Mouse (Mus musculus) large intestine, adult 2 months (tissue): ENCODE measurements around the gene Ddx19b. TPM values are rescaled to one million over a fixed set of nuclear protein-coding genes. Genes with fewer than 3 reads are reported as not detected.
"Not testable (repeated sequence)": the region's sequence is repeated elsewhere in the genome, so short reads cannot be mapped to it uniquely, and the experiment has no call there.

Experiments used
- DNase-seq: peaks from one replicate; pipeline ENCODE4 v3.0.0-alpha.2; 2012; ENCODE audit warnings: low read depth, low spot score
- WGBS: fragments of 180-500 bp; shearing (Covaris S2); methylation state at CpG from one replicate; pipeline ENCODE4 v1.1.7; 2018; 5-methylcytosine and 5-hydroxymethylcytosine counted together
- polyA plus RNA-seq: library from polyadenylated mRNA; depleted of rRNA; stranded (reverse); fragments of >200 nt; gene quantifications from 2 replicates; pipeline ENCODE4 v1.2.3, GENCODE M21; 2012

The Ddx19b gene
- polyA plus RNA-seq, 1 experiment = 3.5 TPM

DNA sequence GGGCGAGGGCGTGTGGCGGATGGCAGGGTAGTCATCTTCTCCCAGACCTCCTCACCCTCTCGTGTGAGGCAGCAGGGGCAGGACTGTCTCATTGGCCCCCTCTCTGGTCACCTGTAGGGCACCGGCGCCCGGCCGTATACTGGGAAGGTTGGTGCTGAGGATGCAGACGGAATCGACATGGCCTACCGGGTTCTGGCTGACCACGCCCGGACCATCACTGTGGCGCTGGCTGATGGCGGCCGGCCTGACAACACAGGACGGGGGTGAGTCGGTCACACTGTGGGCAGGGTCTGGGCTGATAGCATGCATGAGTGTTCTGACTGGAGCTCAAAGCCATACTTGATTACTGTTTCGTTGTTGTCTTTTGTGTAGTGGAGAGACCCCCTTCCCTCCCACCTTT, 11.0 kb upstream of the Ddx19b start:
- 96% methylated on average over 19 of the region's 19 CpGs for WGBS
- no peak for DNase-seq

DNA sequence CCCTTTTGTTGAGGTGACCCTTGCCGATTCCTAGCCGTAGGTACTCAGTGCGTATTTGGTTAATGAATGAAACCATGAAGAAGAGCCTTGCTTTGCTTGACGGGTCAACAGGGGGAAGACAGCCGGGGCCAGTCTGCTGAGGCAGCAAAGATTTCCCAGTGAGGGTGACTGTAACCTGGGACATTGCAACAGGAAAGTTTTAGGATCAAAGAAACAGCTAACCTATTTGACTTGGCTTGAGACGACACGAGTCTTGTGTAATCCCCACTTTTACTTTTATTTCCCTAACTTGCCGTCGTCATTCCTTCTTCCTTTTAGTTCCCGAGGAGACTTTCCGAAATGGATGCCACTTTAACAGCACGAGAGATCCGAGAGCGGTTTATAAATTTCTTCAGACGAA, 5.0 kb upstream of the Ddx19b start:
- WGBS = 92% methylated on average over 15 of the region's 15 CpGs
- no peak for DNase-seq

DNA sequence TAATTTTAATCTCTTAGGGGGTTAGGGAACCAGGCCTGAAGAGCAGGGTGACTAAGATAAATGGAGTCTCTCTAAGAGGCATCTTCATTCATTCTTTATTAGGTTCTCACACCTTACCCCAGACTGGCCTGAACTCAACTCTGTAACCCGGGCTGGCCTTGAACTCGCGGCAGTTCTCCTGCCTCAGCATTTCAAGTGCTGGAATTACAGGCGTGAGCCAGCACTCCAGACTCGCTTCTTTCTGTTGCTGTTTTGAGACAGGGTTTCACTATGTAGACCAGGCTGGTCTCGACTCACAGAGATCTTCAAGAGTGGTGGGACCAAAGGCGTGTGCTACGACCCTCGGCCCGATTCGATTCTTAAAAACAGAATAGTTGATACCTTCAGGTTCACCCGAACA, 2.7 kb upstream of the Ddx19b start:
- DNase-seq = no peak

GRCm38 (mm10) chr8:111033482-111034215, 2.1 kb upstream of the Ddx19b start:
- WGBS = 7% methylated on average over 37 of the region's 37 CpGs

More for the DNA sequence above, 2.7 kb upstream of the Ddx19b start:
- 13% methylated on average over 12 of the region's 12 CpGs for WGBS

GRCm38 (mm10) chr8:111032916-111033315, 1.4 kb upstream of the Ddx19b start, which contains the start of gene Aars:
Gene Aars (plus strand): TSS chr8:111033144.
- DNase-seq = no peak
- 90% methylated on average over 7 of the region's 7 CpGs for WGBS

More at GRCm38 (mm10) chr8:111033482-111034215, 2.1 kb upstream of the Ddx19b start:
- peak; percentile 100 for DNase-seq

GRCm38 (mm10) chr8:111030045-111030444, 1.5 kb downstream of the Ddx19b start:
- WGBS = 70% methylated on average over 6 of the region's 6 CpGs
- no peak for DNase-seq

- WGBS = 37% methylated on average over 4 of the region's 4 CpGs
- DNase-seq = no peak
Measured at GRCm38 (mm10) chr8:111029589-111029988, 2.0 kb downstream of the Ddx19b start.

GRCm38 (mm10) chr8:111027391-111027937, 4.1 kb downstream of the Ddx19b start:
- DNase-seq = peak; percentile 75
- under 1% methylated on average over 31 of the region's 31 CpGs for WGBS

- WGBS = 81% methylated on average over 2 of the region's 2 CpGs
- DNase-seq = not testable (repeated sequence)
Measured at GRCm38 (mm10) chr8:111026609-111027008, 4.9 kb downstream of the Ddx19b start.

GRCm38 (mm10) chr8:111010230-111010991, 21.1 kb downstream of the Ddx19b start:
- DNase-seq = not testable (repeated sequence)
- 97% methylated on average over 9 of the region's 10 CpGs for WGBS

DNA sequence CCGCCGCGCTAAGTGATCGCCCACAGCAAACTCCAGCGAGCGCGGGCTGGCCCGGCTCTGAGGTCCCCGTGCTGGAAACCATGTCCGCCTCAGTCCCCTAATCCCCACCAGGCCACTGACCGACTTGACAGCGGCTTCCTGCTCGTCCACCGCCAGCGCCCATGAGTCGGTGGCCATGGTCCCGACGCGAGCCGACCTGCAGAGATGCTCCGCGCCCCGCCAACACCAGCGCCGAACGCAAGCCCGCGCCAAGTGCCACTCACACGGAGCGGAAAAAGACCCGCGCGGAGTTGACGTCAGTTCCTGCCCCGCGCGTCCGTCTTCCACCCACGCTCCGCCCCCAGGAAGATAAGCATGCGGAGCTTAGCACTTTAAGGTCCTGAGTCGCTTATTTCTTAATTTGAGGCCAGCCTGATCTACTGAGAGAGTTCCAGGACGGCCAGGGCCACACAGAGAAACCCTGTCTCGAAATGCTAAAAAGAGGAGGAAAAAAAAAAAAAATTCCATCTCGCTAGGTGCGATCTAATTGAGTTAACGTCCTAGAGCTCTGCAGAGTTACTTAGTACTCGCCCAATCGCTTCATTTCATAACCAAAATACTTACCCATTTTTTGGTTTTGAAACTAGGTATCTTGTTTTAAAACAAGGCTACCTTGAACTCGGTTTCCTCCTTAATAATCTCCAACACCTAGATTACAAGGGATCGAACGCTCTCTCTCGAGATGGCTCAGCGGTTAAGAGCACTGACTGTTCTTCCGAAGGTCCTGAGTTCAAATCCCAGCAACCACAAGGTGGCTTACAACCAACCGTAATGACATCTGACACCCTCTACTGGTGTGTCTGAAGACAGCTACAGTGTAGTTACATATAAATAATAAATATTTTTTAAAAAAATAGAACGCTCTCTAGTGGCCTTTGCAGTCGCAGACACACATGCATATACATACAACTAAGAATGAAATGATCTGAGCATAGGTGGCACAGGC, 33.7 kb downstream of the Ddx19b start, which contains the start of gene Ddx19a:
Gene Ddx19a (minus strand): TSS at position 254 of the 985 bp plus-strand sequence.
- peak; percentile 78 for DNase-seq
- WGBS = 3% methylated on average over 58 of the region's 58 CpGs

DNA sequence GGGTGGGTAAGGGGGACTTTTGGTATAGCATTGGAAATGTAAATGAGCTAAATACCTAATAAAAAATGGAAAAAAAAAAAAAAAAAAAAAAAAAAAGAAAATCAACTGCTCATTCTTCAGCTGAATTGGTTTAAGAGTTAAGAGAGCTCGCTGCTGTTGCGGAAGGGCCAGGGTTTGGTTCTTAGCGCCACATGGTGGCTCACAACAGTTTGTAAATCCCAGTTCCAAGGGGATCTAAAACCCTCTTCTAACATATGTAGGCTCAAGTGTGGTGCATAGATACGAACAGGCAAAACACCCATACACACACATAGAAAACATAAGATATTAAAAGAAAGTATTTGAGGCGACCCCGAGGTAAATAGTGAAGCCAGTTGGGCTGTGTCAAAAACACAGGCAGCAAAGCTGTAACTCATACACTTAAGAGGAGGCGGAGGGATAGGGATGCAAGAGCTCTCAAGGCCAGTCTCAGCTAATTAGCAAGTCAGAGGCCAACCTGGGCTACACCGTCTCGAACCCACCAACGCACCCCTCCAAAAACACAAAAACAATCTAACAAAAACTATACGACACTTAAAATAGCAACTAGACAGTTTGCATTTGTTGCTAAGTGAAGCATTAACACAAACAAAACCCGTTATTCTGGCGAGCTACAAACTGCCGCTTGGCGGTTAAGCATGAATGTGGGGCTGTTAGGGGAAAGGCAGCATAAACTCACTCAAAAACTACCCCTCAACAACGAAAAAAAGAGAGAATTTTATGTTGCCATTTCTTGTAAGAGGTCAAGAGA, 34.7 kb downstream of the Ddx19b start:
- no peak for DNase-seq
- WGBS = 32% methylated on average over 16 of the region's 16 CpGs

- DNase-seq = no peak
Measured at GRCm38 (mm10) chr8:110990017-110990416, 41.5 kb downstream of the Ddx19b start.

GRCm38 (mm10) chr8:110987805-110988744, 43.5 kb downstream of the Ddx19b start:
- DNase-seq = no peak

More at GRCm38 (mm10) chr8:110990017-110990416, 41.5 kb downstream of the Ddx19b start:
- WGBS = 92% methylated on average over 9 of the region's 9 CpGs

DNA sequence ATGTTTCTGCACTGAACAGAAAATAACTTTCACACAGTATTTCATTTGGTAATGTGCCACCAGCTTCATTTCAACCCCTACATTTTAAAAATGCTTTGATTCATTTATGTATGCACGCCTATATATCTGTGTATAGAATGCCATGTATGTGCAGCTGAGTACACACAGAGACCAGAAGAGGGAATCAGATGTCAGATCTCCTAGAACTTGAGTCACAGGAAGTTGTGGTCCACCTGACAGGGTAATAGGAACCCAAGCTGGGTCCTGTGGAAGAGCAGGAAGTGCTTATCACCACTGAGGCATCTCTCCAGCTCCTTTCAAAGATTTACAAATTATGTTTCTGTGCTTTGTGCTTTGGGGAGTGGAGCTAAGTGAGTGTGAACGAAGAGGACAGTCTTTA, 50.2 kb downstream of the Ddx19b start:
- WGBS = 75% methylated on average over 2 of the region's 2 CpGs
- no peak for DNase-seq

More at GRCm38 (mm10) chr8:110987805-110988744, 43.5 kb downstream of the Ddx19b start:
- WGBS = 30% methylated on average over 8 of the region's 8 CpGs

DNA sequence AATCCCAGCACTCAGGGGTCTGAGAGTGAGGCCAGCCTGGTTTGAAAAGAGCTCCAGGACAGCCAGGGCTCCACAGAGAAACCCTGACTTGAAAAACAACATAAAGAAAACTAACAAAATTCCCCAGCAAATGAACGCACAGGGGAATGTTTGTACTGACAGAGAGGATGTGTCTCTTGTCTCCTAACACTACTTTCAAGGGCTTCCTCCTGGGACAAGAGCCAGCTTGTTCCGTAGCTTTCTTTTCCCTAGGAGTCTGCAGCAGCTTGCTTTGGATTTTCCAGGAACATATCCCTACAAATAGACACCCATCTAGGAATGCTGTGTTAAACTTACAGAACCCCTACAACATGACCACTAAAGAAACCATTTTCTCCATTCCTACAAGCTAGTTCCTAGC, 53.6 kb downstream of the Ddx19b start:
- DNase-seq = not testable (repeated sequence)
- WGBS = 72% methylated on average over 2 of the region's 2 CpGs

- 96% methylated on average over 8 of the region's 8 CpGs for WGBS
- DNase-seq = not testable (repeated sequence)
Measured at GRCm38 (mm10) chr8:110976532-110976931, 55.0 kb downstream of the Ddx19b start.
